In genomic region chr5:87499341-87499740, GRCm38 (mm10) we compare ENCODE assay signal across 30 mouse cellular contexts. TPM values are rescaled to one million over a fixed set of nuclear protein-coding genes. Genes with fewer than 3 reads are reported as not detected.
A peak's percentile ranks its signal among the peaks of the same experiment; 100 is the strongest.
DNase-seq lines count a peak whose midpoint lies in the region; ATAC-seq and TF ChIP-seq lines count a peak whose summit lies in the region.
"Had no signal": no experiment of that assay in that cellular context is flagged by ENCODE, and none has a peak within 500 bp of the region (broad histone marks: within the 10 kb centered on the region; RNA-seq: fewer than 3 reads in every experiment).

No protein-coding gene starts in this region.

- no peaks in the 10 kb centered on the region for H3K27me3 ChIP-seq in liver, adult 2 months (ENCODE audit: control insufficient read depth, insufficient read depth, low read length)
- H3K27me3 ChIP-seq in liver, postnatal 0 days (ENCODE audit: insufficient read depth, low read length) = no peaks in the 10 kb centered on the region
- H3K27me3 ChIP-seq: embryonic facial prominence, embryonic 15.5 days; forebrain, embryonic 15.5 days; heart, embryonic 15.5 days; intestine, embryonic 15.5 days had no signal

- peak; percentile 16 for DNase-seq in kidney, adult 11 months
- DNase-seq in kidney, postnatal 4 days = no peak
- peak; percentile 69 for DNase-seq in liver, adult 2 months (ENCODE audit: extremely low read depth, low read depth, low spot score)
- no peak for DNase-seq in liver, postnatal 0 days
- peak; percentile 31 for DNase-seq in fat pad, adult 2 months (ENCODE audit: extremely low read depth, low read depth, low spot score)
- DNase-seq in right cerebral cortex, adult 18-20 months = no peak
- DNase-seq in frontal cortex, adult 2 months (ENCODE audit: extremely low spot score in 1 of 2, low spot score in 1 of 2) = no peak
- DNase-seq: adrenal gland, adult 2 months; cerebellum, adult 11 months; cerebellum, adult 8-10 months; cerebellum, postnatal 14 days; embryo, embryonic 11 days; gastrocnemius, adult 2 months; gastrocnemius, postnatal 25 days had no signal

- TF ChIP-seq CTCF in liver, adult 2 months (IDR thresholded peaks at IDR 0.05; ENCODE audit: low read depth, low read length) = no peak
- no peak for TF ChIP-seq CTCF in liver, postnatal 0 days (IDR thresholded peaks at IDR 0.05; ENCODE audit: low read depth)

- no peak overlapping the region for H3K9ac ChIP-seq in liver, adult 2 months (ENCODE audit: low read depth, low read length)
- H3K9ac ChIP-seq in liver, postnatal 0 days (replicated peaks) = no peak overlapping the region
- H3K9ac ChIP-seq: embryonic facial prominence, embryonic 15.5 days; forebrain, embryonic 15.5 days; heart, embryonic 15.5 days; hindbrain, embryonic 14.5 days; intestine, embryonic 15.5 days had no signal

- H3K4me1 ChIP-seq in liver, adult 2 months (ENCODE audit: control insufficient read depth, insufficient read depth, low read length) = peaks cover 4% of the 10 kb centered on the region; the same call in 1 of the 2 replicates
- H3K4me1 ChIP-seq in liver, postnatal 0 days (ENCODE audit: insufficient read depth) = no peaks in the 10 kb centered on the region
- H3K4me1 ChIP-seq: embryonic facial prominence, embryonic 15.5 days; forebrain, embryonic 15.5 days; heart, embryonic 15.5 days; hindbrain, embryonic 10.5 days; intestine, embryonic 15.5 days had no signal

- no peak overlapping the region for H3K4me3 ChIP-seq in liver, adult 2 months (ENCODE audit: insufficient read depth, low read depth, low read length)
- no peak overlapping the region for H3K4me3 ChIP-seq in liver, postnatal 0 days (ENCODE audit: low read depth, low read length)
- H3K4me3 ChIP-seq: embryonic facial prominence, embryonic 15.5 days; erythroblast, embryonic 14.5 days; forebrain, embryonic 15.5 days; gastrocnemius, adult 2 months; heart, embryonic 15.5 days; hindbrain, embryonic 10.5 days; intestine, embryonic 15.5 days had no signal

- H3K27ac ChIP-seq in liver, adult 2 months (replicated peaks; ENCODE audit: insufficient read depth, low read depth, low read length) = peak overlapping the region; percentile 57; the same call in 1 of the 2 replicates
- no peak overlapping the region for H3K27ac ChIP-seq in liver, postnatal 0 days (ENCODE audit: low read depth)
- H3K27ac ChIP-seq: embryonic facial prominence, embryonic 15.5 days; forebrain, embryonic 15.5 days; gastrocnemius, adult 2 months; heart, embryonic 15.5 days; hindbrain, embryonic 10.5 days; hindbrain, embryonic 14.5 days; intestine, embryonic 15.5 days had no signal

- ATAC-seq in liver, postnatal 0 days = no peak
- ATAC-seq: activated CD4-positive, CD25-positive, alpha-beta regulatory T cell, adult 4 months; forebrain, embryonic 15.5 days; intestine, embryonic 15.5 days had no signal

- H3K79me2 ChIP-seq in liver, adult 2 months (ENCODE audit: control insufficient read depth, insufficient read depth, low read length) = no peaks in the 10 kb centered on the region

- H3K36me3 ChIP-seq in liver, adult 2 months (ENCODE audit: control insufficient read depth, insufficient read depth, low read length) = no peaks in the 10 kb centered on the region
- no peaks in the 10 kb centered on the region for H3K36me3 ChIP-seq in liver, postnatal 0 days (replicated peaks; ENCODE audit: insufficient read depth, low read length)
- H3K36me3 ChIP-seq: embryonic facial prominence, embryonic 15.5 days; forebrain, embryonic 15.5 days; heart, embryonic 15.5 days; hindbrain, embryonic 10.5 days; intestine, embryonic 15.5 days had no signal

- no peaks in the 10 kb centered on the region for H3K9me3 ChIP-seq in liver, postnatal 0 days (ENCODE audit: low read length)
- H3K9me3 ChIP-seq: embryonic facial prominence, embryonic 15.5 days; forebrain, embryonic 15.5 days; heart, embryonic 15.5 days; hindbrain, embryonic 10.5 days; intestine, embryonic 15.5 days had no signal

- no peak for TF ChIP-seq EP300 in liver, postnatal 0 days (IDR thresholded peaks at IDR 0.05; ENCODE audit: low read depth)

- H3K4me2 ChIP-seq in liver, postnatal 0 days (ENCODE audit: low read depth, low read length) = no peak overlapping the region
- H3K4me2 ChIP-seq: embryonic facial prominence, embryonic 15.5 days; forebrain, embryonic 15.5 days; heart, embryonic 11.5 days; heart, embryonic 15.5 days; hindbrain, embryonic 14.5 days; intestine, embryonic 15.5 days had no signal

- TF ChIP-seq POLR2A in liver, adult 2 months (IDR thresholded peaks at IDR 0.05; ENCODE audit: extremely low read depth, insufficient read depth, low read length) = no peak

RNA-seq across cellular contexts. Expression of gene Ugt2a1, which starts 8.7 kb away (rescaled TPM):
- not detected in 2 replicates for total RNA-seq in liver, adult 2 months (2014; rRNA removed)
- not detected in 2 replicates for polyA plus RNA-seq in liver, adult 2 months (2012; rRNA removed)
- polyA plus RNA-seq in liver, postnatal 0 days (2015; fragmentation: Nextera tagmentation; extraction: Ambion mirVana) = not detected in 2 replicates
- 0.24 and 2.1 TPM in 2 replicates for polyA plus RNA-seq in frontal cortex, adult 2 months (2012; rRNA removed)
- total RNA-seq: adrenal gland, adult 2 months; adrenal gland, postnatal 36 days; common myeloid progenitor, adult 5-6 weeks; ES-E14; gastrocnemius, adult 2 months; gastrocnemius, postnatal 25 days; heart, adult 18-20 months; heart, postnatal 25 days had no signal
- polyA plus RNA-seq: activated CD4-positive, CD25-positive, alpha-beta regulatory T cell, adult 4 months; adrenal gland, adult 2 months; erythroblast, embryonic 14.5 days; forebrain, embryonic 15.5 days; heart, embryonic 11.5 days; heart, embryonic 15.5 days; hindbrain, embryonic 10.5 days; hindbrain, embryonic 14.5 days; intestine, embryonic 15.5 days had no signal

RNA-seq across cellular contexts. Expression of gene Gm43638, which starts 12.7 kb away (rescaled TPM):
- total RNA-seq in liver, adult 2 months (2014; rRNA removed) = not detected in 2 replicates
- polyA plus RNA-seq in liver, adult 2 months (2012; rRNA removed) = not detected in 2 replicates
- polyA plus RNA-seq in liver, postnatal 0 days (2015; fragmentation: Nextera tagmentation; extraction: Ambion mirVana) = not detected in 2 replicates
- not detected in 2 replicates for polyA plus RNA-seq in frontal cortex, adult 2 months (2012; rRNA removed)
- total RNA-seq: adrenal gland, adult 2 months; adrenal gland, postnatal 36 days; common myeloid progenitor, adult 5-6 weeks; ES-E14; gastrocnemius, adult 2 months; gastrocnemius, postnatal 25 days; heart, adult 18-20 months; heart, postnatal 25 days had no signal
- polyA plus RNA-seq: activated CD4-positive, CD25-positive, alpha-beta regulatory T cell, adult 4 months; adrenal gland, adult 2 months; embryonic facial prominence, embryonic 11.5 days; erythroblast, embryonic 14.5 days; forebrain, embryonic 11.5 days; forebrain, embryonic 15.5 days; heart, embryonic 11.5 days; heart, embryonic 15.5 days; hindbrain, embryonic 10.5 days; hindbrain, embryonic 14.5 days; intestine, embryonic 15.5 days had no signal

RNA-seq across cellular contexts. Expression of gene Ugt2a2, which starts 17.3 kb away (rescaled TPM):
- total RNA-seq in liver, adult 2 months (2014; rRNA removed) = not detected in 2 replicates
- not detected in 2 replicates for polyA plus RNA-seq in liver, adult 2 months (2012; rRNA removed)
- polyA plus RNA-seq in liver, postnatal 0 days (2015; fragmentation: Nextera tagmentation; extraction: Ambion mirVana) = not detected in 2 replicates
- 0.74 TPM in 1 of 2 replicates, not detected in the other for polyA plus RNA-seq in frontal cortex, adult 2 months (2012; rRNA removed)
- total RNA-seq: adrenal gland, adult 2 months; adrenal gland, postnatal 36 days; common myeloid progenitor, adult 5-6 weeks; ES-E14; gastrocnemius, adult 2 months; gastrocnemius, postnatal 25 days; heart, adult 18-20 months; heart, postnatal 25 days had no signal
- polyA plus RNA-seq: activated CD4-positive, CD25-positive, alpha-beta regulatory T cell, adult 4 months; adrenal gland, adult 2 months; embryonic facial prominence, embryonic 11.5 days; erythroblast, embryonic 14.5 days; forebrain, embryonic 11.5 days; forebrain, embryonic 15.5 days; heart, embryonic 11.5 days; heart, embryonic 15.5 days; hindbrain, embryonic 10.5 days; hindbrain, embryonic 14.5 days; intestine, embryonic 15.5 days had no signal

RNA-seq across cellular contexts. Expression of gene Sult1b1, which starts 38.7 kb away (rescaled TPM):
- 21.9 and 36.1 TPM in 2 replicates for total RNA-seq in liver, adult 2 months (2014; rRNA removed)
- polyA plus RNA-seq in liver, adult 2 months (2012; rRNA removed) = 1.9 and 3.7 TPM in 2 replicates
- polyA plus RNA-seq in liver, postnatal 0 days (2015; fragmentation: Nextera tagmentation; extraction: Ambion mirVana) = 3.7 and 3.9 TPM in 2 replicates
- not detected in 2 replicates for polyA plus RNA-seq in frontal cortex, adult 2 months (2012; rRNA removed)
- total RNA-seq: adrenal gland, adult 2 months; adrenal gland, postnatal 36 days; common myeloid progenitor, adult 5-6 weeks; ES-E14; gastrocnemius, adult 2 months; gastrocnemius, postnatal 25 days; heart, adult 18-20 months; heart, postnatal 25 days had no signal
- polyA plus RNA-seq: activated CD4-positive, CD25-positive, alpha-beta regulatory T cell, adult 4 months; adrenal gland, adult 2 months; embryonic facial prominence, embryonic 11.5 days; erythroblast, embryonic 14.5 days; forebrain, embryonic 15.5 days; heart, embryonic 11.5 days; heart, embryonic 15.5 days; hindbrain, embryonic 10.5 days; hindbrain, embryonic 14.5 days had no signal

Comparison
In these comparisons a context has a peak if more than half of its experiments do, and no peak if none do; other contexts are left out.
1. DNase-seq: peak in kidney, adult 11 months (single experiment), liver, adult 2 months (single experiment) and fat pad, adult 2 months (single experiment); none in kidney, postnatal 4 days (0 of 2), liver, postnatal 0 days (single experiment), right cerebral cortex, adult 18-20 months (single experiment) and frontal cortex, adult 2 months (0 of 2).